Mouse (Mus musculus): ENCODE results near the gene Mettl21c.
"Not testable (repeated sequence)": the region's sequence is repeated elsewhere in the genome, so short reads cannot be mapped to it uniquely, and the experiment has no call there.

Gene Mettl21c

GRCm38 (mm10) chr1:44019934-44020333 is at the start of gene Mettl21c:
Gene Mettl21c, minus strand, starts transcription at chr1:44020034.
- ATAC-seq (ENCODE audit: insufficient number of reproducible peaks, low FRiP score, low TSS enrichment), result no peak

- ATAC-seq (ENCODE audit: insufficient number of reproducible peaks, low FRiP score, low TSS enrichment), result no peak
These were observed 44.8 kb upstream of the Mettl21c start for GRCm38 (mm10) chr1:44064625-44065024.

- no peak for ATAC-seq (ENCODE audit: insufficient number of reproducible peaks, low FRiP score, low TSS enrichment)
These were observed 43.6 kb upstream of the Mettl21c start for GRCm38 (mm10) chr1:44063439-44063838.

- no peak for ATAC-seq (ENCODE audit: insufficient number of reproducible peaks, low FRiP score, low TSS enrichment)
These were observed 42.0 kb upstream of the Mettl21c start, which contains the start of gene Gm8251 for GRCm38 (mm10) chr1:44061836-44062235. Gene Gm8251, minus strand, starts transcription at chr1:44061936.

GRCm38 (mm10) chr1:44057805-44058204 is 38.0 kb upstream of the Mettl21c start:
- no peak for ATAC-seq (ENCODE audit: insufficient number of reproducible peaks, low FRiP score, low TSS enrichment)

GRCm38 (mm10) chr1:44046556-44046955 is 26.7 kb upstream of the Mettl21c start:
- ATAC-seq (ENCODE audit: insufficient number of reproducible peaks, low FRiP score, low TSS enrichment), result no peak

- ATAC-seq (ENCODE audit: insufficient number of reproducible peaks, low FRiP score, low TSS enrichment), result not testable (repeated sequence)
These were observed 25.9 kb upstream of the Mettl21c start for GRCm38 (mm10) chr1:44045689-44046088.

- ATAC-seq (ENCODE audit: insufficient number of reproducible peaks, low FRiP score, low TSS enrichment), result no peak
These were observed 22.7 kb upstream of the Mettl21c start for GRCm38 (mm10) chr1:44042555-44042915.

- ATAC-seq (ENCODE audit: insufficient number of reproducible peaks, low FRiP score, low TSS enrichment), result peak; percentile 85
These were observed 22.1 kb upstream of the Mettl21c start for GRCm38 (mm10) chr1:44041797-44042554.

- ATAC-seq (ENCODE audit: insufficient number of reproducible peaks, low FRiP score, low TSS enrichment), result no peak
These were observed 13.1 kb upstream of the Mettl21c start for GRCm38 (mm10) chr1:44032948-44033347.

GRCm38 (mm10) chr1:44032213-44032612 is 12.4 kb upstream of the Mettl21c start:
- ATAC-seq (ENCODE audit: insufficient number of reproducible peaks, low FRiP score, low TSS enrichment), result no peak

GRCm38 (mm10) chr1:44027651-44028050 is 7.8 kb upstream of the Mettl21c start:
- ATAC-seq (ENCODE audit: insufficient number of reproducible peaks, low FRiP score, low TSS enrichment), result no peak

GRCm38 (mm10) chr1:44022656-44023055 is 2.8 kb upstream of the Mettl21c start:
- ATAC-seq (ENCODE audit: insufficient number of reproducible peaks, low FRiP score, low TSS enrichment), result no peak

- ATAC-seq (ENCODE audit: insufficient number of reproducible peaks, low FRiP score, low TSS enrichment), result no peak
These were observed 4.3 kb downstream of the Mettl21c start for GRCm38 (mm10) chr1:44015556-44015955.

GRCm38 (mm10) chr1:44004513-44004912 is 15.3 kb downstream of the Mettl21c start:
- ATAC-seq (ENCODE audit: insufficient number of reproducible peaks, low FRiP score, low TSS enrichment), result no peak

- no peak for ATAC-seq (ENCODE audit: insufficient number of reproducible peaks, low FRiP score, low TSS enrichment)
These were observed 22.8 kb downstream of the Mettl21c start for GRCm38 (mm10) chr1:43996914-43997589.

- ATAC-seq (ENCODE audit: insufficient number of reproducible peaks, low FRiP score, low TSS enrichment), result no peak
These were observed 48.7 kb downstream of the Mettl21c start for GRCm38 (mm10) chr1:43971089-43971488.

GRCm38 (mm10) chr1:43969361-43969760 is 50.5 kb downstream of the Mettl21c start:
- no peak for ATAC-seq (ENCODE audit: insufficient number of reproducible peaks, low FRiP score, low TSS enrichment)

- ATAC-seq (ENCODE audit: insufficient number of reproducible peaks, low FRiP score, low TSS enrichment), result no peak
These were observed 53.1 kb downstream of the Mettl21c start for GRCm38 (mm10) chr1:43966756-43967155.

- ATAC-seq (ENCODE audit: insufficient number of reproducible peaks, low FRiP score, low TSS enrichment), result no peak
These were observed 55.5 kb downstream of the Mettl21c start for GRCm38 (mm10) chr1:43964381-43964780.
